9 mouse cellular contexts compared by ENCODE assay signal in the genomic region with DNA sequence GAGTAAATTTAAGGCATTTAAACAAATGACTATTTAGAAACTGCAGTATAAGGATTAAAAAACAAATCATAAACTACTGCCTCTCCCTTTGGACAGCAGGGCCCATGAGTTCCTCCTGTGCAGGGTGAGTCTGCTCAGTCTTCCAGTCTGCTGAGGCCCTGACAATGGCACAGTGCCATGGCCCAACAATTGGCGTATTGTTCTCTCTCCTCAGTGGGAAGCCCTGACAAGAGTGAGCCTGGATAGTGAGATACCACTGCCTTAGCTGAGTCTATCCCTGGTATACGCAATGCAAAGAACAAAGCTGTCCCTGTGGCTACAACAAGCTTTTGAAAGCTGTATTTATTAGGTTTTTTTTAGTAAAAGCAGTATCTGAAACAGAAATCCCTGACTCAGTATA.
DNase-seq lines count a peak whose midpoint lies in the region; ATAC-seq and TF ChIP-seq lines count a peak whose summit lies in the region.
"Had no signal": no experiment of that assay in that cellular context is flagged by ENCODE, and none has a peak within 500 bp of the region (broad histone marks: within the 10 kb centered on the region; RNA-seq: fewer than 3 reads in every experiment).

No protein-coding gene starts in this region.

- H3K4me3 ChIP-seq in heart, embryonic 10.5 days, result no peak overlapping the region
- no peak overlapping the region for H3K4me3 ChIP-seq in liver, postnatal 0 days (ENCODE audit: low read depth, low read length)

- H3K27ac ChIP-seq in heart, embryonic 10.5 days, result no peak overlapping the region
- H3K27ac ChIP-seq in liver, postnatal 0 days (ENCODE audit: low read depth), result no peak overlapping the region
- H3K27ac ChIP-seq: liver, embryonic 14.5 days had no signal

- ATAC-seq in liver, postnatal 0 days, result no peak
- ATAC-seq in erythroid progenitor cell, adult 5-6 weeks (replicated peaks; ENCODE audit: low FRiP score, poor library complexity, severe bottlenecking), result no peak

- no peaks in the 10 kb centered on the region for H3K9me3 ChIP-seq in heart, embryonic 10.5 days
- H3K9me3 ChIP-seq in liver, postnatal 0 days (ENCODE audit: low read length), result no peaks in the 10 kb centered on the region

- no peak overlapping the region for H3K9ac ChIP-seq in liver, postnatal 0 days (replicated peaks)
- H3K9ac ChIP-seq: liver, embryonic 14.5 days had no signal

- H3K4me2 ChIP-seq in liver, postnatal 0 days (ENCODE audit: low read depth, low read length), result no peak overlapping the region

- H3K4me1 ChIP-seq in heart, embryonic 10.5 days, result no peaks in the 10 kb centered on the region
- H3K4me1 ChIP-seq in liver, postnatal 0 days (ENCODE audit: insufficient read depth), result 0 out of 2 replicates have a peak, but pooled peaks cover 3% of the 10 kb centered on the region

- whole genome bisulfite sequencing in heart, embryonic 10.5 days, result 39% methylated on average over 2 of the region's 2 CpGs
- 70% methylated on average over 2 of the region's 2 CpGs for WGBS in liver, postnatal 0 days (ENCODE audit: insufficient replicate concordance)

- no peak for TF ChIP-seq EP300 in liver, postnatal 0 days (IDR thresholded peaks at IDR 0.05; ENCODE audit: low read depth)

- H3K36me3 ChIP-seq in heart, embryonic 10.5 days, result no peaks in the 10 kb centered on the region
- H3K36me3 ChIP-seq in liver, postnatal 0 days (replicated peaks; ENCODE audit: insufficient read depth, low read length), result no peaks in the 10 kb centered on the region

- no peak for TF ChIP-seq CTCF in liver, postnatal 0 days (IDR thresholded peaks at IDR 0.05; ENCODE audit: low read depth)

- H3K27me3 ChIP-seq in heart, embryonic 10.5 days (ENCODE audit: insufficient read depth, poor library complexity, severe bottlenecking), result no peaks in the 10 kb centered on the region
- no peaks in the 10 kb centered on the region for H3K27me3 ChIP-seq in liver, postnatal 0 days (ENCODE audit: insufficient read depth, low read length)

- DNase-seq in ovary, adult 18-20 months (ENCODE audit: low spot score), result peak; percentile 43
- DNase-seq in ovary, postnatal 10 days (ENCODE audit: low spot score), result no peak
- peak; percentile 84 for DNase-seq in fat pad, adult 2 months (ENCODE audit: extremely low read depth, low read depth, low spot score)
- DNase-seq in heart, embryonic 10.5 days (ENCODE audit: low spot score), result peak; percentile 88
- DNase-seq in kidney, adult 9 months, result peak; percentile 60
- DNase-seq in liver, postnatal 0 days, result peak; percentile 25
- peak; percentile 97 for DNase-seq in retina, postnatal 1 day
